Mouse (Mus musculus): ENCODE measurements at regions not wholly inside any gene's neighbourhood (a gene's known extent, or its start where the extent isn't known, plus 50 kb on each side); places are given as distances from the start of the nearest gene placed in this dataset.

DNA sequence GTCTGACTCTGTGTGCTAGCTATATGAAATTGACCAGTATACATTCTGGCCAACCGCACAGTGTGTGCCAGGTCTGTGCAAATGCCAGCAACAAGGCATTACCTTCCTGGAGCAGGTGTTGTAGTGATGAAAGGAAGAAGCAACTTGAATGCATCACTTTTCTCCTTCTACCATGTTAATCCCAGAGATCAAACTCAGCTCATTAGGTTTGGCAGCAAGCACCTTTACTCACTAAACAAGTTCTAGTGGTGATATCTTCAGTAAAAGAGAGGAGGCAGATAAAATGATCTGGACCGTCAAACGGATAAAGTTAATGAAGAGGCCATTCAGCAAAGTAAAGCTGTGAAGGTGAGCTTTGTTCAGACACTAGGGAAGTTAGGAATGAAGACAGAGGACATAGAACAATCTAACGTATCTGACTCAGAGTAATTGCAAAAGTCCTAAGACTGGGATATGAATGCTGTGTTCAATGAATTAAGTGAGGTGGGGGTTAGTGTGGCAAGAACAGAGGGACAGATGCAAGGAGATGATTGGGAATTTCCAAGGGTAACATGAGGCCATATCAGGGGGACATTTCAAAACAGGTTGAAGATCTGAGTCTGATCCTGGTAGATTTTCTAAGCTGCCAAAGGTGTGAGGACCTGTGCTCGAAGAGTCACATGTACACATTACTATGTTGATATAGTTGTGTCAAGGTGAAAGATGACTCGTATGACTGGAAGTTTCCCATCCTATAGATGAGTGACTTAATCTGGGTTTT is 1478.4 kb upstream of the Slc10a2 start:
- DNase-seq (ENCODE audit: low spot score in 2 of 2), result no peak

DNA sequence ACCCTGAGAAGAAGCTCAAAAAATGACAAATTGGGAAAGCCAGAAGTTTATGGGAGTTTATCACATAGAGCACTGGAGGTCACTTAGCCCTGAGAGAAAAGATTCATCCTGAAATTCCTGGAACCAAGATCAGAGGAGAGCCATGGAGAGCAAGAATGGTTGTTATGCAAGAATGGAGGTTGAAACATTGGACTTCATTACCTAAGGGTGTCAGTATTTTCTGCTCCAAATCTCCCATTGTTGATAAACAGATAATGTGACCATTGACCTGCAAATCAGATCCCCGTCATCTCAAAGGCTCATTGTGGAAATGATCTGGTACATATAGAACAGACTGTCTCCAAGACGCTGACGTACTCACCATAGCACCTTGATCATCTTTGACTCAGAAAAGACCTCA is 1477.6 kb upstream of the Slc10a2 start:
- no peak for DNase-seq (ENCODE audit: low spot score in 2 of 2)

DNA sequence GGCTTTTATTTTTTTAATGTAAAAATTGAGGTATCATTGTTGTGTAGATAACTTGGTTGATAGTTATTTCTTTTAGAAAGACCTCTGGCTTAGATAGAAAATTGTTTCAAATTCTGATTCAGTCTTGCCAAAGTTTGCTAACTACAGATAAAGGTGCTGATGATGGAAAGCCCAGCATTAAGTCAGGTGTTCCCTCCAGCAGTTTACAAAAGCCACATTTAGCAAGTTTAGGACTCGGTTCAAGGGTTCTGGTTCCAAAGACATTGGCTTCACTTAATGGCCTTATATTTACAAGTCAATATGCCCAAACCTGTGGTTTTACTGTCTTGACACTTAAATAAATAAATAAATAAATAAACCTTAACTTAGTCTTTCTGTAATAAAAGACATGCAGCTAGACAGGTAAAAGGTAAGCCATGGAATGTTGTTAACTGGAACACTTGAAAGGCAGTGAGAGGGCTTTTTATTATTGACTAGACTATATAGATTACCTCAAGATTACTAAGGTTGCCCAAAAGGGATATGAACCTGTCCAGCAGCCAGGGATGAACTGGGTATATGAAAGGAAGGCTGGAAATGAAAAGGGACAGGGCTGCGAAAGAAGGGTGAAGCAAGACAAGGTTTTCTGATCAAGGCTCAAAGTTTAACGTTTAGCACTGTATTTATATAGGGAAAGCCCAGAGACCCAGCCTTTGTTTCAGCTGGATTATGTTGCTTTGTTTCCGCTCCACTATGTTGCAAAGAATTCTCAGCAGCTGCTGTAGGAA is 1472.9 kb upstream of the Slc10a2 start:
- DNase-seq (ENCODE audit: low spot score in 2 of 2), result no peak

DNA sequence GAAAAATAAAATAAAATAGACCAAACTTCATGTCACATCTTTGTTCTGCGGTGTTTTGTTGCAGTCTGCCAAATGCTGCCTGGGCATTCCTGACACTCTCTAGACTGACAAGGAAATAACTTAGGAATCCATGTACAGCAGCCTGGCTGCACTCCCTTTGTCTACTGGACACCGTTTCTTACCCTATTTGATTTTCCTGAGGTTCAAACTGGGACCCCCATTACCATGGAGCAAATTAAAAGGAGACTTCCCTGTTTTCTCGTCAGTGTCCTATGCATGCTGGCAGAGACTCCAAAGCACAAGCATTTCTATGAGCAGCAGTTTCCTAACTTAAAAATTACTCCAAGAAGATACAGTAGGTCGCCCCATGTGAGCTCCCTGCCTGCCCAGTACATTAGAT is 1470.1 kb upstream of the Slc10a2 start:
- DNase-seq (ENCODE audit: low spot score in 2 of 2), result no peak

DNA sequence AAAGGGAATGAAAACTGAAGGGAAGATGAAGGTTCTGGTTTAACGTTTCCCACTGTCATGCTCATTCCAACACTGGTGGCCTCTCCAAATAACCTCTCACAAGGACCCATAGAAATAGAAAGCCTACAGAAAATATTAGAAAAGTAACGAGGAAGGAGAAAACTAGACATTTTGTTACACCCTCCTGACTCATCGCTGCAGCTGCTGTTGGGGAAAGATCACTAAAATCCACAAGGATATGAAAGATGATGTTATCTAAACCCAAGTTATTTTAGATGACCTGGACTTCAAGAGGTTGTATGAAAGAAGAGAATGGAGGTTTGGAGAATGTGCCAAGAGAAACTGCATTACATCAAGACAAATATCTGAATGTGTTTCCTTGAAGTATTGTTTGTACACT is 1468.3 kb upstream of the Slc10a2 start:
- DNase-seq (ENCODE audit: low spot score in 2 of 2), result no peak

DNA sequence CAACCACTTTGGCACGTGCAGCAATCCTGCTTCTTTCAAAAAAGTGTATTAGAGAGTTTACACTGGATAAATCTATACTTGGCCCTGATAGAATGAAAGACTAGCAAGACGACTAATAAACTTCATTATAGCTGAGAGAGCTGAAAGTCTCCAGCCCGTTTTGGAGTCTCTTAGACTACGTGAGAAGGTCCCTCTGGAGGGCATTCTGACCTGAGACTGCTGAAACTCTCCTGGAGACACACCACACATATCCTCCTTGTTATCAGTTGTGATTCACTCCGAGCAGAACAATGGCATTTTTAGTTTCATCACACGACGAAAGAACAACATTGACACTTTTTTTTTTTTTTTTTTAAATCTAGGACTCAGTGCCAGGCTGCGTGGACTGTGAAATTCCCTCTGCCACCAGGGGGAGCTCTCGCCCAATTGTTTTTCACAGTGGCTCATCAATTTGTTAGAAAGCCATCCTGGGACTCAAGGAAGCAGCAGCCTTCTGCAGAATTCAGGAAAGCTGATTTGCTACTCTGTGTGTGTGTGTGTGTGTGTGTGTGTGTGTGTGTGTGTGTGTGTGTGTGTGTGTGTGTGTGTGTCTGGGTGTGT is 1467.0 kb upstream of the Slc10a2 start:
- peak; percentile 78 to 79 for DNase-seq (ENCODE audit: low spot score in 2 of 2)

DNA sequence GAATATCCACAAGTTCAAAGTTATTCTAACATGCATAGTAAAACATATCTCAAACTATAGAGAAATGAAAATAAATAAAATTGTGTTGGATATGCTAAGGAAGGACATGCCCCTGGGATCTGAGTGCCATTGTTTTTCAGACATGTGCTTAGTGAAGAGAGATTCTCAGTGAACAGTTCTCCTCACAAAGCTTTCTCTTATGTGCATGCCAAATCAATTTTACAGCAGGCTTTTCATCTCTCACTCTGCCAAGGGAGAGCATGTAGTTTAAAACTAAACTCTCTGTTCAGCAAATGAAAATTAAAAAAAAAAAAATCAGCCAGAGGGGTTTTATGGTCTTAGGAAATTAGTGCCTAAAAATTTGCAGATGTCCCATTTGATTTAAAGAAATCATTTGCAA is 1445.8 kb upstream of the Slc10a2 start:
- no peak for DNase-seq (ENCODE audit: low spot score in 2 of 2)

DNA sequence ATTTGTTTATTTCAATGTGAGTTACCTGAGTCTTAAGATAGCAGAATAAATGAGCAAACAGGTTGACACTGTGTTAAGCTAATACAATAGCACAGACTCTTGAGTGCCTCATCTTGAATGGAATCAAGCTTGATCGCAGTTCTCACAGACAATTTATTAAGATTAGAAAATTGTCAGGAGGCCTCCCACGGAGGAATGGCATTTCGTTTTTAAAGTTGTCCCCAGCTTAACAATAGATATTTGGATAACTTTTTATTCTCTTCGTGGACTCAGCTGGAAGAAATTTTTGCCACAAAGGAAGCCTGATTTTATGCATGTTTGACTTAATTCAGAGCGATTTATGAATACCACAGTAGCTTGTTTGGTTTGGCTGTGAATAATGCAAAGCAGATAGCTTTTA is 1422.0 kb upstream of the Slc10a2 start:
- DNase-seq (ENCODE audit: low spot score in 2 of 2), result no peak

DNA sequence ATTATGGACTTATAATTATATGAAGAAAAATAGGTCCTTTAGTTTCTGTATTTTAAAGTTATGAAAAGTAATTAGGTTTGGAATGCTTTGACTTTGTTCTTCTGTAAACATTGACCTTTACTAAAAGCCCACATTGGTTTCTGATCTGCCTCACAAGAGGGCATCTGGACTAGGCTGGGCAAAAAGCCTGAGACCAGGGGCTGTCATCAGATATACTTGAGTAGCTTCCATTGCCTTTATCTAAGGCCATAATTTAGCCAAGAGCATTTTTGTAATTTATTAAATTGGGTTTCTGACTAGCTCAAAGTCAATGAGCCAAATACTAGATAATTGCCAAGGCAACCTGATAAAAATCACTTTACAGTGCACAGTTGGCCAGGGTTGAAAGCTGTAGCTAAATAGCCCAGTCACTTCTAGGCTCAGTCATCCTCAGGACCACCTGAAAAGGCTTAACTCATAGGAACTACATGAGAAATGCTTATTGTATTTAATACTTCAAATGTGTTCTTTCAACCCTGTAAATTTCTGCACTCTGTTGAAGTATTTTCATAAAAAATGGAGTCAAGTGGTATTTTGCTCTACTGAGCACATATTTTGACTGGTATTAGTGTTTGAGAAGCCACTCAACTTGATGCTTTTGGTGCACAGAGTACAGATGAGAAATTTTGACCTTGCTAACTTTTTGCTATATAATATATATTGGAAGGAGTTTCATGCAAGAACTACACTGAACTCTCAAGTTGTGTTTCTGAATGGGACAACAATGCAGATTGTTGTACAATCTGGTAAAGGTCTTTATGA is 1410.9 kb upstream of the Slc10a2 start:
- DNase-seq (ENCODE audit: low spot score in 2 of 2), result no peak

DNA sequence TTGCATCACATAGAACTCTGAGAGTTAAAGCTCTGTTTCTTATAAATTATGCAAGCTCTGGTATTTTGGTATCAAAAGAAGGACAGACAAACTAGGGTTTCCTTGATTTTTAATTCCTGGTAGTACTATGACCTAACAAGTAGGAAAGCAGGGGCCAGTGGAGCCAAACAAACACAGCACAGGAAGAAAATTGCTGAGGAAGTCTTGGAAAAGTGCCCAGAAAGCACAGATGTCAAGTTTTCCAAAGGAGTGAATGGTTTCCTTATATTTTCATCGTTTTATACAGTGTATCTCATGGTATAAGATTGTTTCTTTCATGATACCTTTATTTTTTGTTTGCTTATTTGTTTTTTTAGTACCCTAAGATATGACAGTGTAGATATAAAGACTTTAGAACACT is 1387.3 kb upstream of the Slc10a2 start:
- no peak for DNase-seq (ENCODE audit: low spot score in 2 of 2)

DNA sequence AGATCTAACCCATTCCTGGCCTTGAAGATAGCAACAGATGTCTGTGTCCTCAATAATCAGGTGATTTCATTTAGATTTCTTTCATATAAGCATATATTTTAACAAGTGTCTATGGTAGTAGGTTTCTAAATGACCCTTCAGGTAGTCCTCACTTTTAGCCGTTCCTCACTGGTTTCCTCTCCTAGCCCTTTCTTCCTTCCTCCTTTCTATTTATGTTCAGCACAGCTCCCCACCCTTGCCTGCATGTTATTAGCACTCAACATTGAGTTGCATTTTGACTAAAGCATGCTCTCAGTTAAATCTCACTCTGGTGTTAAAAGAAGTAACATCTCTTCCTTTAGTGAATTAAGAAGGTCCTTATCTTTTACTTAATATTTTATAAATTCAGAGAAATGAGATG is 1376.8 kb upstream of the Slc10a2 start:
- no peak for DNase-seq (ENCODE audit: low spot score in 2 of 2)

DNA sequence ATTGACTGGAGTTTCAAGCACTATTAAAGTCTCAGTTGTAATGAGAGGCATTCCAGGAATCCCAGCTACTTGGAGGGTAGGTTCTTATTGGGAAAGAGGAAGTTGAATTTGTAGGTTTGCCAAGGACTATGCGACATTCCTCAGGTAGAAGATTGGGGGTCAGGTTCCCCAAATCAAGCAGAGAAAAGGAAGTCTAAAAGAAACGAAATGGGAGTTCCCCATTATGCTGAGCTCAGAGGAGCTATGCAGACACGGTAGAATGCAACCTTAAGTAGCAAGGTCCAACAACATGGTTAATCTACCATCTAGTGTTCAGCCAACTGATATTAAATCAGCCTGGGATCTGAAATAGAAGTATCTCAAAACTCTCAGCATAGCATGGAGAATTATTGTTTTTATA is 1365.9 kb upstream of the Slc10a2 start:
- DNase-seq (ENCODE audit: low spot score in 2 of 2), result no peak

DNA sequence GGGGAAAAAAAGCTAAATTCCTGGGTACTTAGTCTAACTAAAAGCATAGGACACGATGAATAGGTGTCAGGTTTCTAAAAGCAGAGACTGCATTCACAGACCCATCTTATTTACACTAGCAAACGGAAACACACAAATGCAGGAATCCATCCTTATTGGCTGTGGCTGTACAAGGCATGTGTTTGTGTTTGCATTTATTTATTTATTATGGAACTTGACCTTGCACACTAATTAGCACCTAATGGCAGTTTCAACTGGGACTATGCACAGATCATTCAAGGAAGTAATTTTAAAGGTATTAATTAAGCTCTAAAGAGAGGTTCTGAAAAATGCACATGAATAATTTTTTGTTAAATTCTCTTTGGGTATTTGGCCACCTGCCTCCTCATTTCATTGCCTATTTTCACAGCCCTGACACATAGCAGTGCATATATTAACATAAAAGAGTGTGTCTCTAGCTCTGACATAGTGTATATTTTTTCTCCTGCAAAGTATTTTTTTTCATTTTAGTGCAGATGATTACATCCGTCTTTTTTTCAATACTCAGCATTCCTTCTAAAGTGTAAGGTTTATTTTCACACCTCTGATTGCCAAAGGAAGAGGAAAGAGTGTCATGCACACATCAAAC is 1351.5 kb upstream of the Slc10a2 start:
- DNase-seq (ENCODE audit: low spot score in 2 of 2), result no peak

DNA sequence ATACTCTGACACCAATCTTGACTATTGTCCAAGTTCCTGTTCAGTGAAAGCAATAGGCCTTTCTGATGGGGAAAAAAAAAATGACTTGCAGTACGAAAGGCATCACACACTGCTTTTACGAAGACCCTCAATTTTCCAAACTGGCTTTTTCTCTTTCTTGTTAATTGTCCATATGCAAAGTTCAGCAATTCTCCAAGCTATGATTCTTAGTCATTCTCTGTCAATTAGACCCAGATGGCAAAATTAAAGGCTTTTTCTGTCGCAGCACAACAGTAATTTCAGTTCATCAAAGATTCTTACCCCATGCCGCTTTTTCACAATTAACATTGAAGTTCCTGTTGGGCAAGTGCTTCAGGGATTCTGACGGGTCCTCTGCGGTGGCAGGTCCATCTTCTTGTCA is 1343.2 kb upstream of the Slc10a2 start:
- DNase-seq (ENCODE audit: low spot score in 2 of 2), result no peak

DNA sequence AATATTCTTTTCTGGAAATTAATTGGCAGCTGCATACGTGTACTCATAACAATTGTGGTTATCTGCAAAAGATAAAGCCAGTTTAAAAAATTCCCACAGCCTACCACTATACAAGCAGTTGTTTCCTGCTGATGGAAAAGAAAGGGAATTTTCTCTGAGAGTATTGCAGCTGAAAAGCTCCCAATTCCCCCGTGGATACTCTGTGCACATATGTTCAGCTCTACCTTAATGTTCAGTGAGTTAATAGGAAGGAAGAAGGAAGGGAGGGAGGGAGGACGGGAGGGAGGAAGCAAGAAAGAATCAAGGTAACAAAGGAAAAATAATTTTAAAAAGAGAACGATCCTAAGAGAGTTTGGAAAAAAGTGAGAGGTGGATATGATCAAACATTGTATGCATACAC is 1333.9 kb upstream of the Slc10a2 start:
- no peak for DNase-seq (ENCODE audit: low spot score in 2 of 2)
